Mouse (Mus musculus) adrenal gland, adult 10 weeks (tissue): Measurements from ENCODE around the gene Htatip2. TPM values are rescaled to one million over a fixed set of nuclear protein-coding genes. Genes with fewer than 3 reads are reported as not detected.

Source experiments
- polyA plus RNA-seq: library from polyadenylated mRNA; stranded (reverse); fragments of 350-450 nt; fragmentation: Illumina TruSeq; extraction: RNeasy Lipid Tissue Mini Kit (QIAGEN cat#74804); gene quantifications from one replicate; pipeline ENCODE4 v1.2.3, GENCODE M21; 2014; ENCODE audit warnings: low read depth, low replicate concordance

Htatip2 gene
- polyA plus RNA-seq: 28.1 TPM

GRCm38 (mm10) chr7:49758934-49759571 lies at the start of gene Htatip2:
Gene Htatip2 (plus strand): TSS chr7:49759115.

GRCm38 (mm10) chr7:49778114-49778901 lies 19.4 kb downstream of the Htatip2 start, which contains the start of gene Prmt3:
Gene Prmt3 (plus strand): TSS chr7:49778346.

Other genes starting within 250 kb of the Htatip2 start
- not detected for gene Dbx1, start 122.3 kb upstream of the Htatip2 start, polyA plus RNA-seq
- 53.4 TPM for gene Prmt3, start 19.2 kb downstream of the Htatip2 start, polyA plus RNA-seq
- 4.3 TPM for gene Slc6a5, start 151.0 kb downstream of the Htatip2 start, polyA plus RNA-seq
- 0.70 TPM for gene Nell1, start 215.7 kb downstream of the Htatip2 start, polyA plus RNA-seq